Mouse (Mus musculus) frontal cortex, adult (tissue): Measurements from ENCODE around the gene Cldn10.
A peak's percentile ranks its signal among the peaks of the same experiment; 100 is the strongest.

Source experiments
- ATAC-seq: cut with Nextera tagmentation; 2 replicates; pipeline ENCODE4 v1.9.2; 2017; ENCODE audit warnings: mild to moderate bottlenecking, moderate library complexity, mixed read lengths; ENCODE audit not compliant: low TSS enrichment

Gene Cldn10

GRCm38 (mm10) chr14:118827283-118827904, 39.7 kb downstream of the Cldn10 start:
- no peak for ATAC-seq

GRCm38 (mm10) chr14:118829331-118830095, 41.8 kb downstream of the Cldn10 start:
- ATAC-seq: peak; percentile 91

- ATAC-seq: no peak
These were observed 43.9 kb downstream of the Cldn10 start for GRCm38 (mm10) chr14:118831597-118831996.

- ATAC-seq: no peak
These were observed 45.5 kb downstream of the Cldn10 start for GRCm38 (mm10) chr14:118833241-118833640.

- ATAC-seq: no peak
These were observed 46.6 kb downstream of the Cldn10 start for GRCm38 (mm10) chr14:118834313-118834712.

- ATAC-seq: no peak
These were observed 48.4 kb downstream of the Cldn10 start for GRCm38 (mm10) chr14:118836145-118836544.

- no peak for ATAC-seq
These were observed 49.0 kb downstream of the Cldn10 start for GRCm38 (mm10) chr14:118836754-118837153.

- no peak for ATAC-seq
These were observed 50.9 kb downstream of the Cldn10 start for GRCm38 (mm10) chr14:118838556-118839120.

- ATAC-seq: no peak
These were observed 51.7 kb downstream of the Cldn10 start for GRCm38 (mm10) chr14:118839416-118839815.

- no peak for ATAC-seq
These were observed 52.3 kb downstream of the Cldn10 start for GRCm38 (mm10) chr14:118840027-118840426.

GRCm38 (mm10) chr14:118842353-118842752, 54.6 kb downstream of the Cldn10 start:
- no peak for ATAC-seq

GRCm38 (mm10) chr14:118846834-118847233, 59.1 kb downstream of the Cldn10 start:
- no peak for ATAC-seq

- no peak for ATAC-seq
These were observed 60.5 kb downstream of the Cldn10 start for GRCm38 (mm10) chr14:118848171-118848570.

- no peak for ATAC-seq
These were observed 62.4 kb downstream of the Cldn10 start for GRCm38 (mm10) chr14:118850011-118850695.

- no peak for ATAC-seq
These were observed 63.0 kb downstream of the Cldn10 start for GRCm38 (mm10) chr14:118850696-118851035.

- no peak for ATAC-seq
These were observed 63.9 kb downstream of the Cldn10 start for GRCm38 (mm10) chr14:118851496-118852107.

- peak; percentile 50 for ATAC-seq
These were observed 66.8 kb downstream of the Cldn10 start for GRCm38 (mm10) chr14:118854371-118855114.

- 0 out of 2 replicates have a peak, but pooled peaks have one; percentile 4 for ATAC-seq
These were observed 67.6 kb downstream of the Cldn10 start for GRCm38 (mm10) chr14:118855141-118855800.

- no peak for ATAC-seq
These were observed 68.9 kb downstream of the Cldn10 start for GRCm38 (mm10) chr14:118856563-118856962.

- ATAC-seq: no peak
These were observed 70.6 kb downstream of the Cldn10 start for GRCm38 (mm10) chr14:118858318-118858717.

GRCm38 (mm10) chr14:118862253-118862652, 74.5 kb downstream of the Cldn10 start:
- no peak for ATAC-seq
